Mouse (Mus musculus) layer of hippocampus, adult 11-12 months (tissue): ENCODE data around the gene Gm3238.
"Not testable (repeated sequence)": the region's sequence is repeated elsewhere in the genome, so short reads cannot be mapped to it uniquely, and the experiment has no call there.

Experiments
- DNase-seq: peaks from one replicate; pipeline ENCODE4 v3.0.0; 2022; ENCODE audit warnings: low spot score

Gene Gm3238

DNA sequence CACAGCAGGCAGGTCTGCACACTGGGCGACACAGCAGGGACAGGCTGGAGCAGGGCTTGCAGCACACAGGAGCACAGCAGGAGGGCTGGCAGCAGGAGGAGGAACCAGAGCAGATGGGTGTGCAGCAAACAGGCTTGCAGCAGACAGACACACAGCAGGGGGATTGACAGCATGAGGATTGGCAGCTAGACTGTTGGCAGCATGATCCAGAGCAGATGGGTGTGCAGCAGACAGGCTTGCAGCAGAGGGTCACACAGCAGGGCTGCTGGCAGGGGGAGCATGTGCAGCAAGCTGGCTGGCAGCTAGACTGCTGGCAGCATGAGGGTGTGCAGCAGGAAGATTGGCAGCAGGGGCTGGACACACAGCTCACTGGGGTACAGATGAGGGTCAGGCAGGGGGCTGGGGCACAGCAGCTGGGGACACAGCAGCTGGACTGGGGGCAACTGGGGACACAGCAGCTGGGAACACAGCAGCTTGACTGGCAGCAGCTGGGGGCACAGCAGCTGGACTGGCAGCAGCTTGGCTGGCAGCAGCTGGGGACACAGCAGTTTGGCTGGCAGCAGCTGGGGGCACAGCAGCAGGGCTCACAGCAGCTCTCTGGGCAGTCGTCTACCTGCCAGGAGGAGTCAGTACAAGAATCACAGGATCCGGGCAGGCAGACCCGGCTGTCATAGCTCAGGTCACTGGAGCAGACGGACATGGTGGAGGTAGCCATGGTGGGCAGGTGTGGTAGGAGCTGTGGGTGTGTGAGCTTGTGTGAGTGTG lies 29.0 kb downstream of the Gm3238 start, which contains the start of gene Gm18596:
TSS of gene Gm18596 (minus strand) at position 715 of the 765 bp plus-strand sequence.
- DNase-seq, result not testable (repeated sequence)

DNA sequence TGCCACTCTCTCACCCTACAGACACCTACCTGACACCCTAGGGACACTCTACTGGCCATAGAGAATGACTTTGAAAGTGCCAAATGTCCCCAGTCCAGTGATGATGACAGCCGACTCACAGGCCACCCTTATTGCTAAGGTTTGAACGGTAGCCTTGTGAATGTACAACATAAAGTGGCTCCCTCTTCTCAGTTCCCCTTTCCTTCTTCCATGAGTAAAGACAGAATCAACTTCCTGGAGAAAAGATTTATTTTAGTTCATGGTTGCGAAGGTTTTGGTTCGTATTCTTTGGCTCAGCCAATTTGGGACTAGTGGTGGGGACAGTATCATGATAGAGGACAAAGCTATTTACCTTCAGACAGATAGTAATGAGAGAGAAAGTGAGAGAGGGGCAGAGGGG lies 32.2 kb downstream of the Gm3238 start:
- DNase-seq, result no peak

DNA sequence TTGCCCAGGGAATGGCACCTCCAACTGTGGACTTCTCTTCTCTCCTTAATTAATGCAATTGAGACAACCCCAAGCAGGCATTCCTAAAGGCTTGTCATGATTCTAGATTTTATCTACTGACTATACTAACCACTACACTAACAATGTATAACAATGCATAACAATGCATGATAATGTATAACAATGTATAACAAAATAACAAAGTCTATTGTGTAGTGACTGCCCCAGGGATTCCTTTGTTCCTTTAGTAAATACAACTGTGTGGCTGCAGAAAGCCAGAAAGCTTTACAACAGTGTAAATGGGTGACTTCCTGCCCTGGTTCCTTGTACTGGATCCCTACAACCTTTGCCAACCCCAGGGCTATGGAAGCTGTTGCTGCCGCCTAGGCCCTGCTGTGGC lies 35.2 kb downstream of the Gm3238 start:
- DNase-seq, result no peak

DNA sequence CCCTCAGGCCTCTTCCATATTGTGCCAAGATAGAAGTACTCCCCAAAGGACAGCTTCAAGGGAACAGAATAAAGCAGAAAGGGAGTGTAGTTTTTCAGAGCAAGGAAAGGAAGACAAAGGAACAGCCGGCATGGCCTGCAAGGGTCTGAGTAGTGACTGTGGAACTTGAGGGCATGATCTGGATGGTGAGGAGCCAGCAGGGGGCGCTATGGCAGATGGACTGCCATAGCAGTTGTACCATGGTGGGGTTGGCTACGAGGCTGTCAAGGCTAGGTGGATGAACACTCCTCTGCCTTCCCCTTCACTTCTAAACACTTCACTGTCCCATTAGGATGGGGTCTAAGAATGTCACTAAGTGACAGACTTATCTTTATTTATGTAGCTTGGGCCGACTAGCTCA lies 41.9 kb downstream of the Gm3238 start:
- DNase-seq, result no peak

DNA sequence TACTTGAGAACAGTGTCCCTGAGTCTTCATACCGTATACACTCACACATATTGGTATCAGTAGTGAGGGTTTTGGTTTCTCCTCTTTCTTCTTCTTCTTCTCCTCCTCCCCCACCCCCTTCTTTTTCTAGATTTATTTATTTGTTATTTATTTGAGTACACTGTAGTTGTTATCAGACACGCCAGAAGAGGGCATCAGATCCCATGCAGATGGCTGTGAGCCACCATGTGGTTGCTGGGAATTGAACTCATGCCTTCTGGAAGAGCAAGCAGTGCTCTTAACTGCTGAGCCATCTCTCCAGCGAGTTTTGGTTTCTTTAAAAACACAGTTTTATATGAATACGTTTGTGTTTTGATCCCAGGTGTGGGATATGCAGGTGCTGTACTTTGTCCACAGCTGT lies 42.8 kb downstream of the Gm3238 start:
- DNase-seq, result no peak

DNA sequence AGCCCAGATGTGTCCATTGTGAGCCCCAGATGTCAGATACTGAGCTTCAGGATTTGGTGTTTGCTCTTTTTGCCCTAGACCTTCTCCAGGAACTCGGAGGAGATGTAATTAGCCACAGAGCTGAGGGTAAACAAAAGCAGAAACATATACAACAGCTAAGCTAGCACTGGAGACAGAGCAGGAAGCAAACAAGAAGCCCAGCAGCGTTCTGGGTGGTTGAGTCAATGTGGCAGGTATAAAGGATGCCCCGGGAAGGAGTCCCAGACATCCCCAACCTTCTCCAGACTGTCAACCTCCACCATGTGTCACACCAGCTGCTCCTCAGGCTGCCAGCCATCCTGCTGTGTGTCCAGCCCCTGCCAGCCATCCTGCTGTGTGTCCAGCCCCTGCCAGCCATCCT lies 44.9 kb downstream of the Gm3238 start, which contains the start of gene Gm10100:
TSS of gene Gm10100 (plus strand) at position 301 of the 400 bp plus-strand sequence.
- no peak for DNase-seq

DNA sequence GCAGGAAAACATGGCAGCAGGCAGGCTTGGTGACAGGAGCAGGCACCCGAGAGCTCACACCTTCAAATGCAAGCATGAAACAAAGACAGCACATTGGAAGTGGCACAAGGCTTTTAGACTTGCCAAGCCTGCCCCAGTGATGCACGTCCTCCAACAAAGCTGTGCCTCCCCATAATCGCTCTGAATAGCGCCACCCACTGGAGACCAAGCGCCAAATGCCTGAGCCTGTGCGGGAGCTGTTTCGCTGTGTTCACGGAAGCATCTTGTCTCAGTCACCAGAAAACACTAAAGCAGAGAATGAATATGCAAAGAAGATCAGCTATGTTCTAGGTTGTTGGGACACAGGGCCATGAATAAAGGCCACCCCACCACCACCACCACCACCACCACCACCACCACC lies 46.3 kb downstream of the Gm3238 start:
- DNase-seq, result no peak
